Mouse (Mus musculus) kidney, embryonic 16.5 days (tissue): ENCODE measurements around the gene Slc2a12. TPM values are rescaled to one million over a fixed set of nuclear protein-coding genes. Genes with fewer than 3 reads are reported as not detected.

ENCODE experiments used
- ATAC-seq: fragments of 200-750 bp; cut with Nextera tagmentation; 2 replicates; pipeline ENCODE4 v1.8.0; 2017; ENCODE audit warnings: moderate TSS enrichment; ENCODE audit not compliant: low FRiP score, low TSS enrichment
- H3K27ac ChIP-seq: fragments of 300-500 bp; sonication (generic); 2 replicates; pipeline ENCODE4 v1.5.1; 2014; ENCODE audit warnings: low read length
- H3K27me3 ChIP-seq: fragments of 300-500 bp; sonication (generic); 2 replicates; pipeline ENCODE4 v1.6.1; 2014; ENCODE audit warnings: low read length, control low read depth, mixed read lengths; ENCODE audit not compliant: insufficient read depth
- H3K36me3 ChIP-seq: fragments of 300-500 bp; sonication (generic); 2 replicates; pipeline ENCODE4 v1.6.1; 2014; ENCODE audit warnings: low read length, control low read depth, mixed read lengths; ENCODE audit not compliant: insufficient read depth
- H3K4me1 ChIP-seq: fragments of 300-500 bp; sonication (generic); 2 replicates; pipeline ENCODE4 v1.6.1; 2014; ENCODE audit warnings: low read length, control low read depth, mixed read lengths; ENCODE audit not compliant: insufficient read depth
- H3K4me2 ChIP-seq: fragments of 300-500 bp; sonication (generic); replicated peaks from 2 replicates; pipeline ENCODE4 v1.6.1; 2014; ENCODE audit warnings: low read depth, low read length
- H3K4me3 ChIP-seq: fragments of 300-500 bp; sonication (generic); 2 replicates; pipeline ENCODE4 v1.5.1; 2014; ENCODE audit warnings: mild to moderate bottlenecking, low read length
- H3K9ac ChIP-seq: fragments of 300-500 bp; sonication (generic); replicated peaks from 2 replicates; pipeline ENCODE4 v1.6.1; 2014; ENCODE audit warnings: low read length
- H3K9me3 ChIP-seq: fragments of 300-500 bp; sonication (generic); 2 replicates; pipeline ENCODE4 v1.6.1; 2016; ENCODE audit warnings: low read length, control low read depth
- WGBS: fragments of 180-500 bp; shearing (Covaris S2); extraction: QIAGEN DNeasy Blood & Tissue Kit; methylation state at CpG from one replicate; pipeline ENCODE4 v1.1.7; 2014; 5-methylcytosine and 5-hydroxymethylcytosine counted together
- polyA plus RNA-seq: library from polyadenylated mRNA; unstranded; fragments of >200 nt; fragmentation: Nextera tagmentation; extraction: Ambion mirVana; gene quantifications from 2 replicates; pipeline ENCODE4 v1.2.1, GENCODE M21; 2015

The Slc2a12 gene
- polyA plus RNA-seq, 1 experiment from 2014 or later: 2.3 TPM

DNA sequence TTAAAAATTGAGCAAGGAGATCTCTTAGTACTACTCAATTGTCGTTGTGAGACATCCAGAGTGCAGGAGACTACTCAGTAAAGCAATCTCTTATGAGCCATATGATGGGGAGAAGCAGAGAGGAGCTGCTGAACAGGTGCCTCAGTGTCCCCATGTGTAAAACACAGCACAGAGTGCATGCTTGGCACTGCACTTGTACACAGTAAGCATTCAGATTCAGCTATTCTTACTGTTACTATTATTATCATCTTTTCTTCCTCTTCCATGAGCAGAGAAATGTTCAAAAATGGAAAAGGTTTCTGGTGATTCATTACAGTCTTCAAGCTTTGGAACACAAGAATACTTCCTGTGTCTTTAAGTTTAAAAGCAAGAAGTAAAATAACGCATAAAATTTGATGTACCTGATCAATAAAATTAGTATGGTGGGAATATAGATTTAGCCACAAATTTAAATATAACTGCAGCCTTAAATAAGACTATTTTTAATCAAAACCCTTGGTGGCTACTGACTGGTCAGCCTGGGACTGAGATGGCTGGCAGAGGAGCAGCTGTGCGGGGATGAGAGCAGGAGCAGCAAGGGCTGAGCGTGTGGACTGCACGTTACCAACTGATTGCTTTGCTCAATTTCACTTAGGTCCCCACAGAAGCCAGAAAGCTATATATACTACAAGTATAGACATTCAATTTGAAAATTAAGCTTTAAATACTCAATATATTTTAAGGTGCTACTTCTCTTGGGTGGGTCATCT, 76.1 kb downstream of the Slc2a12 start:
- 88% methylated on average over 5 of the region's 5 CpGs for WGBS
- Histone ChIP-seq H3K4me1 (no peaks in the 10 kb centered on the region), H3K9me3 (no peaks in the 10 kb centered on the region), H3K4me3 (no peak overlapping the region), H3K27me3 (no peaks in the 10 kb centered on the region), H3K36me3 (no peaks in the 10 kb centered on the region), H3K27ac (no peak overlapping the region), H3K9ac (no peak overlapping the region), H3K4me2 (no peak overlapping the region)
- no peak for ATAC-seq

GRCm38 (mm10) chr10:22725166-22725565, 80.4 kb downstream of the Slc2a12 start:
- Histone ChIP-seq H3K4me1 (peaks cover 13% of the 10 kb centered on the region), H3K27me3 (no peaks in the 10 kb centered on the region), H3K4me2 (no peak overlapping the region), H3K9ac (no peak overlapping the region), H3K4me3 (no peak overlapping the region), H3K9me3 (no peaks in the 10 kb centered on the region), H3K27ac (no peak overlapping the region), H3K36me3 (no peaks in the 10 kb centered on the region)
- 61% methylated on average over 4 of the region's 4 CpGs for WGBS
- ATAC-seq: no peak

DNA sequence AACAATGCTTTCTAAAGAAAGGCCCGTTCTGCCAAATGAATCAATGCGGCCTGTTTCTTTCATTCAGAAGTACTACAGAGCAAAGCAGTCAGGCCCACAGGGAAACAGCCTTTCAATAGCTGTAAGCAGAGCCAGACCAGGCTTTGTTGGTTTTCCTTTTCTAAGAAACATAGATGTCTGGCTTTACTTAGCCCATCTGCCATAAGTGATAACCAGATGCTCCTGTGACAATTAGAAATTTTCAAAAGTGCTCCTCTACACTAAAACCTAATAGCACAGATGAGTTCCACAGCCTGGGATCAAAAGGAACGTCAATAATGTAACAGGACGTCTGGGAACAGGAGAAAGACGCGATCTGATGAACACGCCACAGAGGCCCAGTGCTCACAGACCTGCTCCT, 81.5 kb downstream of the Slc2a12 start:
- Histone ChIP-seq H3K4me2 (no peak overlapping the region), H3K27me3 (no peaks in the 10 kb centered on the region), H3K36me3 (no peaks in the 10 kb centered on the region), H3K4me3 (no peak overlapping the region), H3K4me1 (peaks cover 15% of the 10 kb centered on the region), H3K9ac (no peak overlapping the region), H3K9me3 (no peaks in the 10 kb centered on the region), H3K27ac (no peak overlapping the region)
- WGBS: 79% methylated on average over 7 of the region's 7 CpGs
- no peak for ATAC-seq

DNA sequence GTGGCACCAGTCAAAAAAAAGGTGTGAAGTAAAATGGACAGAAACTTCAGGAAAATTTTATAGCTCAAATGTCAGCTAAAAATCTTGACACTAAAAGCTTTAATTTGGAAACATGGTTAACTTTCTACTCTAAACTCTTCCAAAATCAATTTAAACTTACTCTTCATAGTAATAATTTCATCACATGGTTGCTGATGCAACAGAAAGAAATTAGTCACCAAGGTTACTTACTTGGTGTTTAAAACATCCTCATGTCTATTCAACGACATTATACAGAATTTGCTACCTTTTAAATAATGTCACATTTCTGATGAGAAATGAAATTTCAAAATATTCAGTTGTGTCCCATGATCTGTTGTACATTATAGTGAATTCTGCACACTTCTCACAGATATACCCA, 83.4 kb downstream of the Slc2a12 start:
- Histone ChIP-seq H3K27me3 (no peaks in the 10 kb centered on the region), H3K27ac (no peak overlapping the region), H3K9ac (no peak overlapping the region), H3K4me1 (peaks cover 21% of the 10 kb centered on the region), H3K4me2 (no peak overlapping the region), H3K4me3 (no peak overlapping the region), H3K9me3 (no peaks in the 10 kb centered on the region), H3K36me3 (no peaks in the 10 kb centered on the region)
- 88% methylated on average over 1 of the region's 1 CpGs for WGBS
- no peak for ATAC-seq

DNA sequence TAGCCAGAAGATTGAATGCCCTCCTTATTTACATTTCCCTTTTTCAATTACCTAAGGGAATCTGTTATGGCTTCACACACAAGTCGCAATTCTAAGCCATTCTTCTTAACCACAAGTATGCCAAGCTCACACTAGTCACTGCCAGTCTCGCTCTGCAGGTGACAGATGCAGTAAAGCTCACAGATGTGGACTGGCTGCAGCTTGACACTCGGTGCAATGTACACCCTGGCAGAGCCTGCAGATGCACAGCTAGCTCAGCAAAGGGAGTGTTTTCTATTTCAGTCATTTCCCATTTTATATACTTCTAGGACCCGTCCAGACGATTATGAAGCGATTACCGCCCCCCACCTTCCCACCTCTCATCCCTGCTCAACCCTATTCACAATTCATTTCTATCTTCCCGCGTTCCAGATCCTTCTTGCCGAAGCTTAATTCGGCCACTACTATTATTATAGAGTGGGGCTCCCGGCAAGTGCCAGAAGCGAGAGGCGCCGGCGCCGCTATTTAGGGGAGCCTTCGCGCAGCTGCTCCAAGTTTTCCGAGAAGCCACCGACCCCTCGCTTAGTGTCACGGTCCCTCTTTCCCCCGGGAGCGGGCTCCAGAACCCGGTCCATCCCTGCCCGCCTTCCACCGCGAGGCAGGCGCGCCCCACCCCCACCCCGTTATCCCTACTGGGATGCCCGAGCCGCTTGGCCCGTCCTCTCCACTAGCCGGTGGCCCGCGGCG, 85.6 kb downstream of the Slc2a12 start:
- Histone ChIP-seq H3K27me3 (no peaks in the 10 kb centered on the region), H3K4me3 (peak overlapping the region; percentile 99), H3K4me2 (peak overlapping the region; percentile 93), H3K9ac (peak overlapping the region; percentile 99), H3K36me3 (no peaks in the 10 kb centered on the region), H3K27ac (peak overlapping the region; percentile 80), H3K9me3 (no peaks in the 10 kb centered on the region), H3K4me1 (peaks cover 21% of the 10 kb centered on the region)
- WGBS: under 1% methylated on average over 39 of the region's 39 CpGs
- ATAC-seq: peak; percentile 81

DNA sequence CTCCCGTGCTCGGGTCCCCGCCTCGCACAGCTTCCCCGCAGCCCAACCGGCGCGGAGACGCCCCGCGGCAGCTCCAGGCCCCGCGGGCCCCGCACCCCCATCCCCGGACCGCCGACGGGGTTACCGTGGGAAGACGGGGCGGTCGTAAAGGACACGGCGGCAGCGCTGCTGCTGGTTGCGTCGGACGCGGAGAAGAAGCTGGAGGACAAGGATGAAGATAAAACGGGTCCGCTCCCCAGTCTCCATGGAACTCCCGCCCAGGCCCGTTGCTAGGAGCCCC, 86.1 kb downstream of the Slc2a12 start:
- Histone ChIP-seq H3K4me3 (peak overlapping the region; percentile 99), H3K27ac (peak overlapping the region; percentile 80), H3K36me3 (no peaks in the 10 kb centered on the region), H3K9me3 (no peaks in the 10 kb centered on the region), H3K4me2 (peak overlapping the region; percentile 93), H3K27me3 (no peaks in the 10 kb centered on the region), H3K9ac (peak overlapping the region; percentile 99), H3K4me1 (peaks cover 21% of the 10 kb centered on the region)
- ATAC-seq: no peak
- under 1% methylated on average over 33 of the region's 33 CpGs for WGBS

- no peaks in the 10 kb centered on the region for H3K36me3 ChIP-seq
- peaks cover 21% of the 10 kb centered on the region for H3K4me1 ChIP-seq
- no peaks in the 10 kb centered on the region for H3K27me3 ChIP-seq
- H3K4me3 ChIP-seq: peak within 1 kb of the TSS; percentile 99
- under 1% methylated on average over 77 of the region's 77 CpGs for WGBS
- peak within 1 kb of the TSS; percentile 95 for H3K27ac ChIP-seq
- peak within 1 kb of the TSS; percentile 99 for H3K9ac ChIP-seq
- H3K9me3 ChIP-seq: no peaks in the 10 kb centered on the region
- ATAC-seq: peak; percentile 98
- H3K4me2 ChIP-seq: peak within 1 kb of the TSS; percentile 93
These were observed 86.7 kb downstream of the Slc2a12 start, which contains the start of gene Tbpl1 for GRCm38 (mm10) chr10:22731272-22732093. TSS of gene Tbpl1 (minus strand) at chr10:22731938.

DNA sequence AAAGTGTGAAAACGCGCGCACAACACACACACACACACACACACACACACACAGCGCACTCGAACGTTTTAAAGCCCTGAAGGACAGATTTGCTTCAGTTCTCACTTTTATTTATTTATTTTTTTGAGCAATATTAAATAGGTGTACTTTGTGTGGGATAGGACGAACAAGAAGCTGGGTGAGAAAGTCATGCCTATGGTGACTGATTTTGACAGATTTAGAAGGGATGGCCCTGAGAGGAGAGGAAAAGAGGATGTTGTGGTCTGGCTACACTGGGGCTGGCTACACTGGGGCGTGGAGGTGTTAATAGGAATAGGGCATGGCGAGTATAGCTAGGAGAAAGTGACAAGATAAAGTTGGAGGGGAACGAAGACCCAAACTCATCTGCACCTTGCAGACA, 87.4 kb downstream of the Slc2a12 start:
- whole genome bisulfite sequencing: 54% methylated on average over 10 of the region's 10 CpGs
- Histone ChIP-seq H3K27ac (no peak overlapping the region), H3K9me3 (no peaks in the 10 kb centered on the region), H3K4me2 (peak overlapping the region; percentile 93), H3K4me3 (peak overlapping the region; percentile 99), H3K4me1 (peaks cover 21% of the 10 kb centered on the region), H3K27me3 (no peaks in the 10 kb centered on the region), H3K36me3 (no peaks in the 10 kb centered on the region), H3K9ac (peak overlapping the region; percentile 99)
- no peak for ATAC-seq

- H3K4me1 ChIP-seq: no peaks in the 10 kb centered on the region; the same call in 1 of the 2 replicates
- ATAC-seq: no peak
- no peak overlapping the region for H3K27ac ChIP-seq
- no peak overlapping the region for H3K9ac ChIP-seq
- H3K9me3 ChIP-seq: no peaks in the 10 kb centered on the region
- no peak overlapping the region for H3K4me3 ChIP-seq
- WGBS: 68% methylated on average over 7 of the region's 7 CpGs
- no peak overlapping the region for H3K4me2 ChIP-seq
- no peaks in the 10 kb centered on the region for H3K36me3 ChIP-seq
- H3K27me3 ChIP-seq: no peaks in the 10 kb centered on the region
These were observed 101.1 kb downstream of the Slc2a12 start for GRCm38 (mm10) chr10:22745922-22746321.
